Comparison of ENCODE assay signal across 8 mouse cellular contexts in genomic region chr19:43753226-43753835, GRCm38 (mm10). TPM values are rescaled to one million over a fixed set of nuclear protein-coding genes. Genes with fewer than 3 reads are reported as not detected.
A peak's percentile ranks its signal among the peaks of the same experiment; 100 is the strongest.
DNase-seq lines count a peak whose midpoint lies in the region; ATAC-seq lines count a peak whose summit lies in the region.

No protein-coding gene starts in this region.

- peak overlapping the region; percentile 75 for H3K4me3 ChIP-seq in embryonic facial prominence, embryonic 14.5 days (ENCODE audit: low read depth, low read length)
- H3K4me3 ChIP-seq in limb, embryonic 12.5 days (replicated peaks): peak overlapping the region; percentile 65
- H3K4me3 ChIP-seq in midbrain, embryonic 14.5 days (replicated peaks; ENCODE audit: low read depth, low read length): peak overlapping the region; percentile 65

- peak overlapping the region; percentile 75 for H3K9ac ChIP-seq in embryonic facial prominence, embryonic 14.5 days (ENCODE audit: low read depth, low read length)
- H3K9ac ChIP-seq in limb, embryonic 12.5 days (replicated peaks): peak overlapping the region; percentile 75
- H3K9ac ChIP-seq in midbrain, embryonic 14.5 days (replicated peaks; ENCODE audit: low read length): peak overlapping the region; percentile 68

- no peaks in the 10 kb centered on the region for H3K9me3 ChIP-seq in embryonic facial prominence, embryonic 14.5 days (ENCODE audit: control insufficient read depth, low read length)
- no peaks in the 10 kb centered on the region for H3K9me3 ChIP-seq in limb, embryonic 12.5 days
- H3K9me3 ChIP-seq in midbrain, embryonic 14.5 days (ENCODE audit: control insufficient read depth, low read length): no peaks in the 10 kb centered on the region

- H3K27ac ChIP-seq in embryonic facial prominence, embryonic 14.5 days (replicated peaks; ENCODE audit: low read depth, low read length): peak overlapping the region; percentile 94
- peak overlapping the region; percentile 96 for H3K27ac ChIP-seq in limb, embryonic 12.5 days
- H3K27ac ChIP-seq in midbrain, embryonic 14.5 days (replicated peaks; ENCODE audit: low read depth, low read length): peak overlapping the region; percentile 95

- H3K4me2 ChIP-seq in embryonic facial prominence, embryonic 14.5 days (ENCODE audit: low read depth, low read length): peak overlapping the region; percentile 68
- H3K4me2 ChIP-seq in limb, embryonic 12.5 days: peak overlapping the region; percentile 56
- peak overlapping the region; percentile 67 for H3K4me2 ChIP-seq in midbrain, embryonic 14.5 days (ENCODE audit: low read length)

- DNase-seq in A20 (ENCODE audit: low read depth, low spot score): peak; percentile 92
- DNase-seq in adrenal gland, postnatal 25 days: peak; percentile 92
- peak; percentile 89 for DNase-seq in embryonic facial prominence, embryonic 14.5 days (ENCODE audit: low spot score)
- DNase-seq in heart, adult 8-10 months (ENCODE audit: low spot score): peak; percentile 88
- peak; percentile 89 to 94 for DNase-seq in kidney, adult 8-10 months
- DNase-seq in midbrain, embryonic 14.5 days: peak; percentile 86
- DNase-seq in spleen, postnatal 10 days (ENCODE audit: low spot score in 2 of 2): peak; percentile 86 to 92

- peaks cover 4% of the 10 kb centered on the region; the same call in 1 of the 2 replicates for H3K4me1 ChIP-seq in embryonic facial prominence, embryonic 14.5 days (ENCODE audit: control insufficient read depth, insufficient read depth, low read length)
- H3K4me1 ChIP-seq in limb, embryonic 12.5 days (replicated peaks): peaks cover 4% of the 10 kb centered on the region; the same call in 1 of the 2 replicates
- H3K4me1 ChIP-seq in midbrain, embryonic 14.5 days (ENCODE audit: control insufficient read depth, insufficient read depth, low read length): no peaks in the 10 kb centered on the region

- 1% methylated on average over 19 of the region's 24 CpGs for WGBS in embryonic facial prominence, embryonic 14.5 days
- 2% methylated on average over 24 of the region's 24 CpGs for WGBS in limb, embryonic 12.5 days
- 1% methylated on average over 24 of the region's 24 CpGs for WGBS in midbrain, embryonic 14.5 days

- peaks cover 24% of the 10 kb centered on the region for H3K36me3 ChIP-seq in embryonic facial prominence, embryonic 14.5 days (ENCODE audit: control insufficient read depth, insufficient read depth, low read length)
- peaks cover 23% of the 10 kb centered on the region for H3K36me3 ChIP-seq in limb, embryonic 12.5 days
- peaks cover 13% of the 10 kb centered on the region for H3K36me3 ChIP-seq in midbrain, embryonic 14.5 days (ENCODE audit: control insufficient read depth, insufficient read depth, low read length)

- peak; percentile 90 for ATAC-seq in embryonic facial prominence, embryonic 14.5 days (ENCODE audit: low read depth)
- ATAC-seq in limb, embryonic 12.5 days (ENCODE audit: insufficient number of reproducible peaks, insufficient read depth, low FRiP score, low TSS enrichment, low read depth): peak; percentile 83
- peak; percentile 84 for ATAC-seq in midbrain, embryonic 14.5 days (ENCODE audit: low FRiP score, low TSS enrichment)

- H3K27me3 ChIP-seq in embryonic facial prominence, embryonic 14.5 days (replicated peaks; ENCODE audit: control insufficient read depth, insufficient read depth, low read length): no peaks in the 10 kb centered on the region
- H3K27me3 ChIP-seq in limb, embryonic 12.5 days: no peaks in the 10 kb centered on the region
- no peaks in the 10 kb centered on the region for H3K27me3 ChIP-seq in midbrain, embryonic 14.5 days (ENCODE audit: control insufficient read depth, insufficient read depth, low read length)

RNA-seq across cellular contexts. Expression of gene Cox15, which starts 0.5 kb away (rescaled TPM):
- total RNA-seq in adrenal gland, postnatal 25 days (2021): 48.5 and 49.6 TPM in 2 replicates
- polyA plus RNA-seq in embryonic facial prominence, embryonic 14.5 days (2014; fragmentation: Nextera tagmentation; extraction: Ambion mirVana): 7.0 and 8.3 TPM in 2 replicates
- total RNA-seq in heart, adult 8-10 months (2022): 10 to 100 TPM; 23.7 to 26.4 (median 25.1) TPM
- 15.1 and 15.2 TPM in 2 replicates for polyA plus RNA-seq in limb, embryonic 12.5 days (2016; fragmentation: Nextera tagmentation; extraction: Ambion mirVana)
- 8.4 and 10.6 TPM in 2 replicates for polyA plus RNA-seq in midbrain, embryonic 14.5 days (2014; fragmentation: Nextera tagmentation; extraction: Ambion mirVana)

RNA-seq across cellular contexts. Expression of gene Cutc, which starts 0.5 kb away (rescaled TPM):
- total RNA-seq in adrenal gland, postnatal 25 days (2021): 10.6 and 15.3 TPM in 2 replicates
- polyA plus RNA-seq in embryonic facial prominence, embryonic 14.5 days (2014; fragmentation: Nextera tagmentation; extraction: Ambion mirVana): 9.9 and 14.1 TPM in 2 replicates
- total RNA-seq in heart, adult 8-10 months (2022): 10 to 100 TPM; 13.9 to 15.8 (median 14.6) TPM
- polyA plus RNA-seq in limb, embryonic 12.5 days (2016; fragmentation: Nextera tagmentation; extraction: Ambion mirVana): 13.1 and 13.7 TPM in 2 replicates
- polyA plus RNA-seq in midbrain, embryonic 14.5 days (2014; fragmentation: Nextera tagmentation; extraction: Ambion mirVana): 7.6 and 10.6 TPM in 2 replicates

RNA-seq across cellular contexts. Expression of gene Abcc2, which starts 28.7 kb away (rescaled TPM):
- 0.06 and 1.9 TPM in 2 replicates for total RNA-seq in adrenal gland, postnatal 25 days (2021)
- polyA plus RNA-seq in embryonic facial prominence, embryonic 14.5 days (2014; fragmentation: Nextera tagmentation; extraction: Ambion mirVana): 0.07 TPM in 2 replicates
- not detected for total RNA-seq in heart, adult 8-10 months (2022)
- not detected in 2 replicates for polyA plus RNA-seq in limb, embryonic 12.5 days (2016; fragmentation: Nextera tagmentation; extraction: Ambion mirVana)
- polyA plus RNA-seq in midbrain, embryonic 14.5 days (2014; fragmentation: Nextera tagmentation; extraction: Ambion mirVana): not detected in 2 replicates

Comparison
In these comparisons a context has a peak if more than half of its experiments do, and no peak if none do; other contexts are left out.
1. Peak in every context shown above with its lines: DNase-seq, ATAC-seq, H3K4me3 ChIP-seq and H3K27ac ChIP-seq.